Mouse (Mus musculus) common myeloid progenitor, adult 5-6 weeks (primary cell): ENCODE measurements around the gene Cenpx. TPM values are rescaled to one million over a fixed set of nuclear protein-coding genes. Genes with fewer than 3 reads are reported as not detected.
A peak's percentile ranks its signal among the peaks of the same experiment; 100 is the strongest.
"Not testable (repeated sequence)": the region's sequence is repeated elsewhere in the genome, so short reads cannot be mapped to it uniquely, and the experiment has no call there.

Experiments
- ATAC-seq: replicated peaks from 2 replicates; pipeline ENCODE4 v1.8.0; 2016; ENCODE audit warnings: low read depth, mild to moderate bottlenecking, moderate TSS enrichment, inconsistent platforms; ENCODE audit not compliant: poor library complexity, severe bottlenecking
- total RNA-seq: library from RNA; stranded (forward); fragments of 200-1000, 187-1606 nt; gene quantifications from 2 replicates; pipeline ENCODE4 v1.2.3, GENCODE M21; 2017

Gene Cenpx
- total RNA-seq, 1 experiment from 2014 or later, result 81.5 TPM

DNA sequence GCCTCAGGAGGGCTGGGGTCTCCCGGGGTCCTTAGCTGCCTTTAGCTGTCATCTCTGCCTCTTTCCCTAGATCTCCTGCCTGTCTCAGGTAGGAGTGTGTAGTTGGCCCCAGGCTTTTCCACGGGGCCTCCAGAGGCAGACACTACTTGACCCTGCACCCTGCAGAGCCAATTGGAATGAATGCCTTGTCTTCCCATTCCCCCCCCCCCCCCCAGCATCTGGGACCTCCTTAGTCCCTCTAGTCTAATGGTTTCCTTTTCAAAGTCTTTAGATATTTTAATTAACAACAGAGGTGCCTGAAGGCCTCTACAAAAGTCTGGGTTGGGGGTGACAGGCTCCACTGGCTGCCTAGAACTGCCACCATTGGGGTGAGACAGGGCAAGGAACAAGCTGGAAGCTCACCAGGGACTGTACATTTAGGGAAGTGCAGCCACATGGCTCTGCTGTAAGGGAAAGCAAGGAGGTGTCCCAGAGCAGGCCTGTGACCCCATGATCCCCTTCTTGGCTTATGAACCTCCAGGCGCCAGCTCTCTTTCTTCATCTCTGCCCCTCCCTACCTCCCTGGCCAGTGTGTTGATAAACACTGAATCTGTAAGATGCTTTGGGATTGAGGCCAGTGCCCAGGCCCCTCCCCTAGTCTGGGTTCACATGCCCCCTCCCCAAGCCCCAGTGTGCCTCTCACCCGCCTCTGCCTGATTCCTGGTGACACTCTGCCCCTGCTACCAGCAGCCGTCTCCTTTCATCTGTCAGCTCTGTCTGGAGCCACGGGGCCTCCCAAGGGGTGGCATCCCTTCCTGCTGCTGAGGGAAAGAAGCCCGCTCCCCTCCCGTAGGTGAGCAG lies 8.8 kb downstream of the Cenpx start:
- no peak for ATAC-seq

DNA sequence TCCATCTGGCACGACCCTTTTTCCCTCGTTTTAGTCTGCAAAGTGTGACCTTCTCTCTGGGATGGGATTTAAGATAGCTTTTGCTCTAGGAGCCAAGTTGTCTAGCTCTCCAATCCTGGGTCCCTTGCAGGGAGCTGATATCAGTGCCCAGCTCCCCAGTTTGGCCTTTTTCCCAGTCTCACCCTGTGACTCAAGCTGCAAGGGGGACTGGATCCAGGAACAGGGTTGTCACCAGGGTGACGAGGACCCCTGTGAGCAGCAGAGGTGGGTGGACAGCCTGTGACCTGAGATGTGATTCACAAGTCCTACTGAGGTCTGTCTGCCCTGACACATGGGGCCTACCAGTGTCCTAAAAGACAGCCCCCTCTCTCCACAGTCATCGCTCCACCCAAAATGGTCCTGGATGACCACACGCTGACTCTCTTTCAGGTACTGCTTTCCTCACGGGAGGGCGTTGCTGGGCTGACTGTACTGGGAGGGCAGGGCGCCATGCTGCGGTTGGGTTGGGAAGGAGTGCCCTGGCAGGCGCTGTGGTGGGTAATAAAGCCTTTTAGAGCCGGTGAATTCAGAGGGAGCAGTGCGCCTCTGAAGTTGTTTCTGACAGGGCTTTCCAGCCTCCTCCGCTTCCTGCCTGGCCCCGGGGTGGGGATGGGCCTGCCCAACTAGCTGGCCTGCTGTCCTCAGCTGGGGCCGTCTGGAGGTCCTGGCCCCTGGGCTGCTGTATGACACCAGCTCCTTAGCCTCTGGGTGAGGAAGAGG lies 9.7 kb downstream of the Cenpx start:
- ATAC-seq, result no peak

DNA sequence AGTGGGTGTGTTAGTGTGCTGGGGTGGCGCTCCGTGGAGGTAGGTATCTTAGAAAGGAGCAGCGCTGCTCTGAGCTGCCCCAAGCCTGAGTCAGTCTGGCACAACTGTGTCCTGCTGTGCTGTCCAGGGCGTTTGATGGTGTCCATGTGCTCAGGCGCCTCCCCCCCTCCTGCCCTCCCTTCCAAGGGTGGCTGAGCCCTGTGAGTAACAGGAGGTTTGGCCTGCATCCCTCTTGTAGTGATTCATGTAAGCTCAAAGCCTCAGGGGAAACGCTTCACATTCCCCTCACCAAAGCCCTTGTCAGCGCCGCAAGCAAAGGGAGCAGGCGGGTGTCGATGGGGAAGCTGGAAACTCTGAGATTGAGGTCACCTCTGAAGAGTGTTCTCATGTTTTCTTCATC lies 15.8 kb downstream of the Cenpx start:
- no peak for ATAC-seq

DNA sequence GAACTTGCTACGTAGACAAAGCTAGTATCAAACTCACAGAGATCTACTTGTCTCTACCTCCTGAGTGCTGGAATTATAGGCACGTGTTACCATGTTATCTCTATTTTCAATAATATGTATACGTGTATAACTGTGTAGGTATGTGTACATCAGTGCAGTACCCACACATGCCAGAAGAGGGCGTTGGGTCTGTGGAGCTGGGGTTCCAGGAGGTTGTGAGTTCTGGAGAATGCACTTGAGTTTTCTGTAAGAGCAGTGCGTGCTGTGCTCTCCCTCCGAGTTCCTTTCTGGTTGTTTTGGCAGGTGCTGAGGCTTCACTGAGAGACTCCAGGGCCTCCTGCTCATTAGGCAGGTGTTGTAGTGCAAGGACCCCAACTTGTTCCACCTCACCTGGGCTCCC lies 17.0 kb downstream of the Cenpx start:
- ATAC-seq, result no peak

DNA sequence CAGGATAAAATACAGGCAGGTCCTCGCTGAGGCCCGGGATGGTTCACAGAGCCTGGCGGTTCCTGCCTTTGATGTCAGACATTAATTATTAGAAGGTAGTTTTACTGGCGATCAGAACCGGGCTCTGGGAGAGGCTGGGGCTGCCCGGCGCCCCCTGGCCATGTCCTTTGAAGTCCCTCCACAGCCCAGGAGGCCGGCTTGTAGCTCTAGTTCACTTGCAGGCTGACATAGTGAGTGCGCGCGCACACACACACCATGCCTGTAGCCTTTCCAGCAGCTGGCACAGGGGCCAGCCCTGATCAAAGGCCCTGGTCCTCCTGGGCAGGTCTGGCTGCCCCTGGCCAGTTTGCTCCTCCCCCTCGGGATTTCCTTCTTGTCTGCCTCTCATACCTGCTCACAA lies 17.9 kb downstream of the Cenpx start:
- no peak for ATAC-seq

DNA sequence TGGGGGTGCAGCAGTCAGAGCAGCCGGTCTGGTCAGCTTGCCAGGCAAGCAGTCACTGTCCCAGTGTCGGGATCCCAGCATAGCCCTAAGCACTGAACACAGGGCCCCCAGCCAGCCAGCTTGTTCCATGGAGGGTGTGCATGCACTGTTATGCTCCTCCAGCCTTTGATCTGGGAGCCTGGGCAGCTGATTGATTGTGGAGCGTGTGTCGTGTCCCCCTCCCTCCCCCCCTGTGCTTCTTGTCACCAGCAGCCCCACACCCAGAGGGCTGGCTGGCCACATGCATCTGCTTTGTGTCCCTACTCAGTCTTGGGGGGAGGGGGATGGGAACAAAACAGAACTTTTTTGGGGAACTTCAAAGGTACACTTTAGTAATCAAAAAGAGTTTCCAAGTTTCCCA lies 18.4 kb downstream of the Cenpx start:
- ATAC-seq, result no peak

DNA sequence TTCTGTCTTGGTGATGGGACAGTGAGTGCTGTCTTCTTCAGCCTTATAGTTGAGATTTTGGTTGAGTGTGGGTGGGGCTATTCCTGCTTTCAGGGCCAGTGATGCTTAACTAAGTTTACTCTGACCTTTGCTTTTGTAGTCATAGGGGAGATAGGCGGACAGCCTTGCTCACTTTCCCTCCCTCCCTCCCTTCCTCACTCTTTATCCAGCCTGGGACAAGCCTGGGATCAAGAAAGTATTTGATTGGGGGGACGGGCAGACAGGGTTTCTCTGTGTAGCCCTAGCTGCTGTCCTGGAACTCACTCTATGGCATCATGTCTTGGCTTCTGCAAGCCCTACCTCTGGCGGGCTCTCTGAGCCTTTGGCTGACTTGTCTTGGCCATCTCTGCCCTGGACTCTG lies 20.1 kb downstream of the Cenpx start:
- ATAC-seq, result no peak

DNA sequence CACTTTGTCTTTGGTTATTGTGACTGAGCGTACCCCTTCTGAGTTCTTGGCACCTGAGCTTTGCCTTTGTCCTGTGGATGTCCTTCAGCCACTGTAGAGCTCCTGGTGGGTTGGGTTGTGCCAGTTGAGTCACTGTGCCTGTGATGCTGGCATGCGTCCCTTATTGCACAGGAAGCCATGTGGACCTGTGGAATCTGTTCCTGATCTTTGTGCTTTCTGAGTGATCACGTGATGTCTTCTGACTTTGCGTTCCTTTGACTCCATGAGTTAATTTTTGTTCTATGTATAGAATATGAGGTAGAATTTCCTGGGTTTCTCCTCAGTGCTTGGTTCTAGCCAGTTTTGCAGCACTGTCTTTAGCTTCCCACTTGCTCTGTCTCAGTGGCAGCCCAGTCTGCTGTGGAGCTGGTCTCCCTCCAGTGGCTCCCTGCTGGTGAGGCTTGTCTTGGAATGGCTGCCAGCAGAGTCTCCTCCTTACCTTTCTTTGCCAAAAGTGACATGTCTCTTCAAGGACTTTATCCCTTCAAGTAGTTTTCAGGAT lies 21.0 kb downstream of the Cenpx start:
- no peak for ATAC-seq

DNA sequence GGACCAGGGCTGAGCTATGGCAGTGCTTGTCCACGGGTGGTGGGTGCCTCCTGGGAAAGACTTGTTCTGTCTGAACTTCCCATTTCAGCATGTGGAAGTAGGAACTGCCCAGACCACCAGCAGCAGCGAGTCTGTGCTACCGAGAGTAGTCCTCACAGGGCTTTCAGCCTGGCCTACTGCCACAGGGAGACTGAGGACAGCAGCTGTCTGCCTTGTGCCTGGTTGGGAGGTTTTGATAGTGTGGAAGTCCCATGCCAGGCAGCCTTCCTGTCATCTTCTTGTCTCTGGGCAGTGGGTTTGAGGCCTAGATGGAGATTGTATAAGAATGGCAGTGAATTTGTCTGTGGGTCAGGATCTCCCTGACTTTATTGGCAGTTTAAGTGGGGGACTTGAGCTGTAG lies 24.2 kb downstream of the Cenpx start:
- ATAC-seq, result no peak

DNA sequence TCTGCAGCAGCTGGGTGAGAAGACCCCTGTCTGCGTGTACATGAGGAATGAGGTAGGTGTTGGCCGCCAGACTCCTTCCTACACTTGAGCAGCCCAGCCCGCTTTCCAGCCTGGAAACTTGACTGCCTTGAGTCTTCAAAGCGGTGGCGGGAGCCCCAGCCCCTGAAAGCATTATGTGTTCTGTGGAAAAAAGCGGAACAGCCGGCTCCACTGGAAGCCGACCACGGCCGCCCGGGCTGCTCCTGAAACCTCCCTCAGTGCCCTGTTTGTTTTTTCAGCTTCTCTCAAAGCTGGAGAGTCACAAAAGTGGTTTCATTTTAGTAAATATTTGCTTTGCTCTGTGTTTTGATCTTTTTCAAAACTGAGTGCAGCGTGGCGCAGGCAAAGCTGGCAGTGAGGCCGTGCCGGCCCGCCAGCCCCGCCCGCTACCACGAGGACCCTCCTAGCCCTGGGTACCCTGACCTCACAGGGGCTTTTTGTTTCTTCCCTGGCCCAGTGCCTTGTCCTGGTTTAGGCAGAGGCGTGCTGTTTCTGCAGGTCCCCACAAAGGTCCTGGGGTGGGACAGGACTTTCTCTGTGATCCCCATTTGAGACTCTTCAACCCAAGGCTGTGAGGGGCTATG lies 26.8 kb downstream of the Cenpx start:
- ATAC-seq, result no peak

DNA sequence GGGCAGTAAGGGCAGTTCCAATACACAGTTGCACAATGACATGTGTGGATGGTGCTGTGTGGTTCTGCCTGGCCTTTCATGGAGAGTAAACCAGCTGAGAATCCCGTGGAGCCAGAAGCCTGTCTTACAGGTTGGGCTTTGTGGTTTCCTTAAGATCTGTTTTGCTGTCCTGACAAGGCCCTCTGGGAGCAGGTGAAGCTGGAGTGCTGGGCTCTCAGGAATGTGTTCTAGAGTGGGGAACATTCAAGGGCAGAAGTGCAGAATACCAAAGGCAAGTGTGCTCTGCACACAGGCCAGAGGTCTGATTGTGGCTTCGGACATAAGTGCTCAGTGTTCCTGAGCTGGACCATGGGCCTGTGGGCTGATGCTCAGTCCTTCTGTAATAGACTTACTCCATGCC lies 28.9 kb downstream of the Cenpx start:
- no peak for ATAC-seq

DNA sequence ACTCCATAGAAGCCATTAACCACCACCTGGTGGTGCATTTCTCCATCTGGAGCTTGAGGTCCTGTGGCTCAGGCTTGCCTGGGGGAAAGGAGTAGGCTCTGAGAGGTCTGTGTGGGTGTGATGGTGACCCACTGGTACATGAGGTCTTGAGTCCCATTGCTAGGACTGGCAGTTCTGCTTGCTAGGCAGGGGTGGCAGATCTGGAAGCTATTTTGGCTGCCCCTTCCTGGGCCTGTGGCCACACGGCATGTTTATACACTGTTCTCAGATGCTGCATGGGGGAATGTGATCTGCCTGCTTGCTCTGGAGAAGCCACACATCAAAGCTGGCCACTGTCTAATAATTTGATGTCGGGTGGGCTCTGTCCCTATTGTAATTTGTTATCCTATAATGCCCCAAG lies 29.5 kb downstream of the Cenpx start:
- no peak for ATAC-seq

DNA sequence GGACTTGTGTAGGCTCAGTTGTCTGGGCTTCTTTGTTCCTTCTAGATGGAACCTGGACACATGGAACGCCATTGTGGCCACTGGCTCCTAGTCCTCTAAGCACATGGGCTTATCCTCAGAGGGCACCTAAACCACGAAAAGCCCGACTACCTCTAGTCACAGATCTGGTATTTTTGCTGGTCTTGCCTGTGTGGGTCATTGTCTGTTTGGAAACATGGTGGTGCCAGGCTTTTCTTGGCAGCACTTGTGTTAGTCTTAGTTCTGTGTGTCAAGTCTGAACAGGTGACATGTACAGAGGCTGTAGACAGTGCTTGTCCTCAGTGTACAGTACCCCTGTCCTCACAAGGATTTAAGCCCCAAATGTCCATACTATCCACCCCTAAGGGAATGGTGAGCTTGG lies 30.0 kb downstream of the Cenpx start:
- ATAC-seq, result no peak

DNA sequence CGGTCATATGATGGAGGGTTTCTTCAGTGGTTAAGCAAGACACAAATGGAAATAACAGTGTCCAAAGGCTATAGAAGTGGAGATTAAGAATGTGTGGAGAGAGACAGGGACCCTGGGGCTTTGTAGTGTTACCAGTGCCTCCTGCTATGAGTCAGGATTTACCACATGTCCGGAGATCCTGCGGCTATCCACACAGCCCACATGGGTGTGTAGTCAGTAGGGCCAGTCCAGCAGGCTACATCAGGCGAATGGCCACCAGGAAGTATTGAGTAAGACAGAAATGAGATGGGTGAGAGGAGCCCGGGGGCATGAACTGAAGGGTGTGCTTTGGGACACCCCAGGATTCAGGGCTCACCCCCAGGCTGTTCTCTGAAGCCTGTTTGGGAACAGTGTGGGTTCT lies 30.9 kb downstream of the Cenpx start:
- ATAC-seq, result no peak

DNA sequence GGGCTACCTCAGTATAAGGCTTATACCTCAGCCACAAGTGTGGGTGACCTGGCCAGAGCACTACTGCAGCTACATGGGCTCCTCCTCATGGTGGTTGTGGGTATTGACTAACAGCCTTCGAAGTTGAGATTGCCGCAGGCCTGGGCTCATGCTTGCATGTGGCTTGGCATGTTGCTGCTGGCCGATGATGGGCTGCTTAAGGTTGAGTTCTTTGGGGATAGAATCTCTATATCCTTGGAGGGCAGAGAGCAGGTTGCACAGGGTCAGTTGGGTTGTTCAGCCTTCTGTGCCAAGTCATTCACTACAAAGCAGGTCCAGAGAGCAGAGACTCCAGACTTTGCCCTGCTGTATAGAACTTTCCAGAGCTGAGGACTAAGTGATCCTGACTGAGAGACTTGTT lies 33.6 kb downstream of the Cenpx start:
- peak; percentile 75 for ATAC-seq

DNA sequence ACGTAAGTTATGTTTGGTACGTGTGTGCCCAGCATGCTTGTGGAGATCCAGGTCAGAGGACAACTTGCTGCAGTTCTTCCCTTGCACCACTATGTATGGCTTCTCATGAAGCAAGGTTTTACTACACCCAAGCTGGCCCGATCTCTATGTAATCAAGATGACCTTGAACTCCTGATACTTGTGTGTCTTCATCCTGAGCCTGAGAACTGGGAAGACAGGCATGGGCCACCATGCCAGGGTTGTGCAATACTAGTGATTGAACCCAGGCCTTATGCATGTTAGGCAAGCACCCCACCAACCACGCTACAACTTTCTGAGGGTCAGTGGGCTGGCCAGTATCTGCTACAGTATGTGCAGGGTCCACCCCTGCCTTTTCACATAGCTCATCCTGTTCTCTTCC lies 36.6 kb downstream of the Cenpx start:
- ATAC-seq, result no peak

DNA sequence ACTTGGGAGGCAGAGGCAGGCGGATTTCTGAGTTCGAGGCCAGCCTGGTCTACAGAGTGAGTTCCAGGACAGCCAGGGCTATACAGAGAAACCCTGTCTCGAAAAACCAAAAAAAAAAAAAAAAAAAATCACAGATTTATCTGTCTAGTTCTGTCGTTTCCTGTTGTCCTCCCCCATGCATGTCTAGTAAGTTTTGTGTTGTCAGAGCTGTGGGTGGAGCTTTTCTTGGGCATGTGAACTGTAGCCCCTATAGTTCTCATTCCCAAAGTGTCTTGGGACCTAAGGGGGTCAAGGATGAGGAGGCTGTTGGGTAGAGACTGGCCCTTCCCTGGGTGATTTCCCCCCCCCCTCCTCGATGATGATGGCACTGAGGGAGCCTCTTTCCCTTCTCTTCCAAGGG lies 37.7 kb downstream of the Cenpx start:
- ATAC-seq, result not testable (repeated sequence)

DNA sequence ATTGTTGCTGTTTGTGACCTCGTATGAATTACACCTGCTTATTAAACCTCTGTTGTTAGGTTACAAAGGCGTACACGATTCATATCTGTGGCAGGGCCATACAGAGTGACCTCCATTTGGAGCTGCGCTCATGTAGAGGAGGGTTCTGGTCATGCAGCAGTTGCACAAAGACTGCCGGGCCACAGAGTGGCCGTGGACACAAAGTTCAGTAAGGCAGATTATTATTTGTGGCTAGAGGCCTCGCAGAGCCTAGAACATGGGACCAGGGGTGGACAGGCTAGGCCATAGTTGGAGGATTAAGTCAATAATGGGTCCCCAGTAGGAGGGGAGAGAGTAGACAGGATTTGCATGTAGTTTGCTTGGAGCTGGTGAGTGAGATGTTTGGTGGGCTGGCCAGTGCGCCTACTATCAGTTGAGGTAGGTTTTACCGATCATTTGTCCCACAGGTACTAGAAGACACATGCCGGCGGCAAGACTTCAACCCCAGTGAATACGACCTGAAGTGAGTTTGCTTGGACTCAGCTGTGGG lies 39.9 kb downstream of the Cenpx start:
- 0 out of 2 replicates have a peak, but pooled peaks have one; percentile 2 for ATAC-seq

DNA sequence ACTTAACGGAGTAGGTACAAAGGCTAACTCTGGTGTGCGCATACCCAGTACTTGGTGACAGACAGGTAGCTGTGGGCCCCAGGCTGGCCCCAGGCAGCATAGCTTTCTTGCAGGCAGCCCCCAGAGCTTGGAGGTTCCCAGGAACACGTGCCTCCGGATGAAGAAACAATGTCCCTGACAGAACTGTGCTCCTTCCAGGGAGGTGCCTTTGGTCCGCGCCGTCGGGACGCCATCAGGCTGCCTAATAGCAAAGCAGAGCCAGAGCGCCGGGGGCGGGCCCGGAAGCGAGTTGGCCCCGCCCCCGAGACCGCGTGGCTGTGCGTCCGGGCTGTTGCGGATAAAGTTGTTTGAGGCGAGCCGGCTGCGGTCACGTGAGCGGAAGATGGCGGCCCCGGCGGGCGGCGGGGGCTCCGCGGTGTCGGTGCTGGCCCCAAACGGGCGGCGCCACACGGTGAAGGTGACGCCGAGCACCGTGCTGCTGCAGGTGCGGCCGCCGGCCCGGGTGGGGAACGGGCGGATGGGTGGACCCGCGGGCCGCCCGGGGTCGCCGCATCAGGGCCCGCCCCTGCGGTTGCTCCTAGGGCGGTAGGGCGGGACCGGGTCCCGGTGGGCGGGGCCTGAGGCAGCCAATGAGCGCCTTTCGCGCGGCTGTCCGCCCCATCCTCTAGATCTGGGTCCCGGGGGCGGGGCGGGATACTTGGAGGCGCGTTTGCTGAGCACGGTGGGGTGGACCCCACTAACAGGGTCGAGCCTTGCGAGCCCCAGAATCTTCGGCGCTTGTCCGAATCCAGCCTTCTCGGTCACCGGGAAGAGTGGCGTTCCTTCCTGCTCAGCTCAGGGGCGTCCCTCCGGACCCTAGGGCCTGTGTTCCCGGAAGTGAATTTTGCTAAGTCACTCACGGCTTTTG lies 40.6 kb downstream of the Cenpx start, which contains the start of gene Aspscr1:
TSS of gene Aspscr1 (plus strand) at position 287 of the 907 bp plus-strand sequence.
- ATAC-seq, result peak; percentile 92
